Mouse (Mus musculus) T-helper 2 cell (primary cell): ENCODE data around the gene Acacb.

Experiments
- in situ Hi-C: fragments of 300-600 bp; cut with MboI, MseI; formaldehyde crosslinking; loops from one replicate; pipeline ENCODE4 v1.15.1; 2025; ENCODE audit warnings: high pct_unique_total_duplicates

Gene Acacb

GRCm38 (mm10) chr5:114146028-114146888 is at the start of gene Acacb:
TSS of gene Acacb (plus strand) at chr5:114146535.
- in situ Hi-C loops = no loop called here

GRCm38 (mm10) chr5:114099709-114100389 is 46.5 kb upstream of the Acacb start:
- in situ Hi-C loops = no loop called here

- in situ Hi-C loops = no loop called here
These were observed 45.8 kb upstream of the Acacb start for GRCm38 (mm10) chr5:114100390-114101099.

GRCm38 (mm10) chr5:114101873-114102272 is 44.5 kb upstream of the Acacb start:
- in situ Hi-C loops = no loop called here

- in situ Hi-C loops = no loop called here
These were observed 43.5 kb upstream of the Acacb start for GRCm38 (mm10) chr5:114102807-114103206.

- in situ Hi-C loops = no loop called here
These were observed 39.9 kb upstream of the Acacb start for GRCm38 (mm10) chr5:114106391-114106935.

GRCm38 (mm10) chr5:114113334-114113733 is 33.0 kb upstream of the Acacb start:
- in situ Hi-C loops = no loop called here

GRCm38 (mm10) chr5:114115030-114115429 is 31.3 kb upstream of the Acacb start:
- in situ Hi-C loops = no loop called here

GRCm38 (mm10) chr5:114116586-114116985 is 29.7 kb upstream of the Acacb start:
- in situ Hi-C loops = no loop called here

GRCm38 (mm10) chr5:114119806-114120205 is 26.5 kb upstream of the Acacb start:
- in situ Hi-C loops = no loop called here

- in situ Hi-C loops = no loop called here
These were observed 20.3 kb upstream of the Acacb start for GRCm38 (mm10) chr5:114126008-114126407.

GRCm38 (mm10) chr5:114126499-114127244 is 19.7 kb upstream of the Acacb start:
- in situ Hi-C loops = no loop called here

- in situ Hi-C loops = no loop called here
These were observed 18.7 kb upstream of the Acacb start, which contains the start of gene Alkbh2 for GRCm38 (mm10) chr5:114127374-114128349. TSS of gene Alkbh2 (minus strand) at chr5:114128218.

- in situ Hi-C loops = no loop called here
These were observed 16.7 kb upstream of the Acacb start for GRCm38 (mm10) chr5:114129550-114130210.

- in situ Hi-C loops = no loop called here
These were observed 16.1 kb upstream of the Acacb start, which contains the start of gene Ung for GRCm38 (mm10) chr5:114130211-114130605. TSS of gene Ung (plus strand) at chr5:114130386.

- in situ Hi-C loops = no loop called here
These were observed 15.4 kb upstream of the Acacb start for GRCm38 (mm10) chr5:114130698-114131520.

- in situ Hi-C loops = no loop called here
These were observed 14.9 kb upstream of the Acacb start for GRCm38 (mm10) chr5:114131521-114131840.

- in situ Hi-C loops = no loop called here
These were observed 13.5 kb upstream of the Acacb start for GRCm38 (mm10) chr5:114132841-114133240.
